22 mouse cellular contexts compared by ENCODE assay signal in the genomic region with DNA sequence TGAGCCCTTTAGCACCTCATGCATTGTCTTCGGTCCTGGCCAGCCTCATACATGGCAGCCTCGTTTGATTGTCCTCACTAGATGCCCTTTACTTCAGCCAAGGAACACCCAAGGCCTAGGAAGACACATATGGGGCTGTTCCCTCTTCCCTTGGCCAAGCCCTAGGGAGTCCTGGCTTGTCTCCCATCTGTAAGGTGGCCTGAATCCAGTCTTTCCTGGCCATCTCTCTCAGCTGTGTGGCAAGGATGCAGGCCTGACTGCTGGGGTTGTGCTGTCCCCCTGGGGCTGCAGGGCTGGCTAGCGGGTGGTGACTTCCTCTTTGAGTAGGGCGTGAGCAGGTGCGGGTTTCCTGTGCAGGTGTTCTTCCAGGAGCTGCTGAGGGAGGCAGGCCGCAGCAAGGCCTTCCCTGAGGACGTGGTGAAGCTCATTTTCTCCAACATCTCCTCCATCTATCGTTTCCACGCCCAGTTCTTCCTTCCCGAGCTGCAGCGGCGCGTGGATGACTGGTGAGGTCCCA. TPM values are rescaled to one million over a fixed set of nuclear protein-coding genes. Genes with fewer than 3 reads are reported as not detected.
A peak's percentile ranks its signal among the peaks of the same experiment; 100 is the strongest.
DNase-seq lines count a peak whose midpoint lies in the region; ATAC-seq lines count a peak whose summit lies in the region.
"Had no signal": no experiment of that assay in that cellular context is flagged by ENCODE, and none has a peak within 500 bp of the region (broad histone marks: within the 10 kb centered on the region; RNA-seq: fewer than 3 reads in every experiment).

No protein-coding gene starts in this region.

- ATAC-seq in cerebellum, adult (ENCODE audit: insufficient number of reproducible peaks, low FRiP score, low TSS enrichment) = no peak
- ATAC-seq in midbrain, embryonic 13.5 days = no peak
- ATAC-seq: intestine, postnatal 0 days; midbrain, embryonic 15.5 days had no signal

- no peak overlapping the region for H3K4me2 ChIP-seq in midbrain, embryonic 13.5 days (replicated peaks)
- H3K4me2 ChIP-seq: hindbrain, embryonic 13.5 days; limb, embryonic 12.5 days; liver, embryonic 13.5 days; lung, embryonic 15.5 days; midbrain, embryonic 15.5 days had no signal

- no peaks in the 10 kb centered on the region for H3K9me3 ChIP-seq in midbrain, embryonic 13.5 days
- H3K9me3 ChIP-seq: forebrain, embryonic 10.5 days; G1E; heart, embryonic 10.5 days; hindbrain, embryonic 13.5 days; limb, embryonic 12.5 days; liver, embryonic 13.5 days; lung, embryonic 15.5 days; midbrain, embryonic 15.5 days had no signal

- 91% methylated on average over 13 of the region's 13 CpGs for WGBS in midbrain, embryonic 13.5 days

- DNase-seq in cerebellum, adult 11 months = peak; percentile 44
- DNase-seq in spleen, postnatal 36 days (ENCODE audit: low spot score in 2 of 2) = peak; percentile 83
- no peak for DNase-seq in spleen, postnatal 14 days (ENCODE audit: low spot score in 2 of 2)
- DNase-seq in cerebellum, adult 8-10 months = peak; percentile 54
- DNase-seq in naive thymus-derived CD4-positive, alpha-beta T cell, adult 2 months (ENCODE audit: low read depth) = peak; percentile 39
- DNase-seq in heart, postnatal 25 days (ENCODE audit: low spot score) = no peak
- DNase-seq: gastrocnemius, postnatal 14 days; heart, postnatal 10 days; liver, embryonic 13.5 days; right cerebral cortex, adult 18-20 months had no signal

- H3K4me3 ChIP-seq in midbrain, embryonic 13.5 days (replicated peaks) = no peak overlapping the region
- H3K4me3 ChIP-seq: forebrain, embryonic 10.5 days; heart, embryonic 10.5 days; hindbrain, embryonic 13.5 days; left cerebral cortex, adult 2 months; limb, embryonic 12.5 days; liver, embryonic 13.5 days; lung, embryonic 15.5 days; midbrain, embryonic 15.5 days had no signal

- H3K27ac ChIP-seq in midbrain, embryonic 13.5 days = no peak overlapping the region
- H3K27ac ChIP-seq: forebrain, embryonic 10.5 days; heart, embryonic 10.5 days; hindbrain, embryonic 13.5 days; kidney, postnatal 0 days; left cerebral cortex, adult 2 months; limb, embryonic 12.5 days; liver, embryonic 13.5 days; lung, embryonic 15.5 days; midbrain, embryonic 15.5 days had no signal

- H3K36me3 ChIP-seq in midbrain, embryonic 13.5 days = no peaks in the 10 kb centered on the region
- H3K36me3 ChIP-seq: forebrain, embryonic 10.5 days; G1E; heart, embryonic 10.5 days; hindbrain, embryonic 13.5 days; limb, embryonic 12.5 days; liver, embryonic 13.5 days; lung, embryonic 15.5 days; midbrain, embryonic 15.5 days had no signal

- no peak overlapping the region for H3K9ac ChIP-seq in midbrain, embryonic 13.5 days (replicated peaks)
- H3K9ac ChIP-seq: hindbrain, embryonic 13.5 days; limb, embryonic 12.5 days; liver, embryonic 13.5 days; lung, embryonic 15.5 days; midbrain, embryonic 15.5 days had no signal

- intact Hi-C loops in heart, postnatal 25 days (cut with DNase I) = no loop called here

- H3K4me1 ChIP-seq in midbrain, embryonic 13.5 days (replicated peaks) = peaks cover 15% of the 10 kb centered on the region; the same call in 1 of the 2 replicates
- H3K4me1 ChIP-seq: hindbrain, embryonic 13.5 days had no signal

- H3K27me3 ChIP-seq in midbrain, embryonic 13.5 days = 0 out of 2 replicates have a peak, but pooled peaks cover 10% of the 10 kb centered on the region
- H3K27me3 ChIP-seq: liver, embryonic 13.5 days; lung, embryonic 15.5 days; midbrain, embryonic 15.5 days had no signal

RNA-seq across cellular contexts. Expression of a gene that starts 4.4 kb away (rescaled TPM):
- total RNA-seq in heart, postnatal 25 days (2021) = 1 to 10 TPM; 1.8 to 2.7 TPM
- polyA plus RNA-seq in midbrain, embryonic 13.5 days (2015; fragmentation: Nextera tagmentation; extraction: Ambion mirVana) = 3.2 and 3.3 TPM in 2 replicates

RNA-seq across cellular contexts. Expression of a gene that starts 17.4 kb away (rescaled TPM):
- 100 to 1,000 TPM; 220 TPM for total RNA-seq in heart, postnatal 25 days (2021)
- polyA plus RNA-seq in midbrain, embryonic 13.5 days (2015; fragmentation: Nextera tagmentation; extraction: Ambion mirVana) = 398 and 461 TPM in 2 replicates

RNA-seq across cellular contexts. Expression of a gene that starts 47.7 kb away (rescaled TPM):
- 10 to 100 TPM; 32.6 to 45.8 TPM for total RNA-seq in heart, postnatal 25 days (2021)
- polyA plus RNA-seq in midbrain, embryonic 13.5 days (2015; fragmentation: Nextera tagmentation; extraction: Ambion mirVana) = 1.9 and 2.2 TPM in 2 replicates

Comparison
In these comparisons a context has a peak if more than half of its experiments do, and no peak if none do; other contexts are left out.
1. DNase-seq: peak in cerebellum, adult 11 months (single experiment), spleen, postnatal 36 days (2 of 2), cerebellum, adult 8-10 months (single experiment) and naive thymus-derived CD4-positive, alpha-beta T cell, adult 2 months (single experiment); none in spleen, postnatal 14 days (0 of 2) and heart, postnatal 25 days (single experiment).